Mouse (Mus musculus) T-helper 17 cell (primary cell): ENCODE results near the gene Hipk2.

Experiments used
- in situ Hi-C, 2 experiments: fragments of 300-600 bp; cut with MboI, MseI; formaldehyde crosslinking; loops; 1 replicate in 1 of 2; 2 replicates in 1 of 2; pipeline ENCODE4 v1.15.1; 2025; ENCODE audit warnings: high pct_unique_total_duplicates in 2 of 2

The Hipk2 gene

DNA sequence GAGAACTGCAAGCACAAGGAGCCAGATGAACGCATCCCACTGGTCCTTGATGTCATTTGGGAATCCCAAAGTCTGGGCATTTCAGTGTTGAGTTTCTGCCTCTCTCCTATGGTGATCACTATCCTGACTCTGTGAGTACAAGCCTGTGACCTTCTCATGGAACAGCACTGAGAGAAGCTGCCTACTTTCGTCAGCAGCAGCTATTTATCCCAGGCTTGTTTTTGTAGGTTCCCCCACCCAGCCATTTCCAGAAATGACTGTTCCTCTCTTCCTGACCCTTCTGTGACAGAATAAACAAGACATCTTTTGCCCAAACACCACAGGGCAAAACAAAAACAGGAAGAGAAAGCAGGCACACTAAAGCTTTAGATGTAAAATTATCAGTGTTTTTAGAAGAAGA lies 70.4 kb downstream of the Hipk2 start:
- in situ Hi-C loops, result no loop called here

DNA sequence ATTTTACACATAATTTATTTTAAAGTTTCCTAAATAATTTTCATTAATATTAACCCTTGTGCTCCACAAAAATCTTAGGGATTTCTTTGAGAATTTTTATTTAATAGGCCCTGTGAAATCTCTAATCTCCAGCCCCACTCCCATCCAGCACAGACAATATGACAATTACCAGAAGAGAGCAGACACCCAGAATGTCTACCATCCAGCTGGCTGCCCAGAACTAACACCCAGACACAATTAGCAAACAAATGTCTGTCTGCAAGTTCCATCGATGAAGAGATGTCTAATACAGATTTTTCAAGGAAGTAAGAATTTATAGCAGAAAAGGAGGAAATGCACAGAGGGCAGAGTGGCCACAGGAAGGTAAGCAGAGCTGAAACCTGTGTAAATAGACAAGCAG lies 74.7 kb downstream of the Hipk2 start:
- in situ Hi-C loops, result no loop called here

DNA sequence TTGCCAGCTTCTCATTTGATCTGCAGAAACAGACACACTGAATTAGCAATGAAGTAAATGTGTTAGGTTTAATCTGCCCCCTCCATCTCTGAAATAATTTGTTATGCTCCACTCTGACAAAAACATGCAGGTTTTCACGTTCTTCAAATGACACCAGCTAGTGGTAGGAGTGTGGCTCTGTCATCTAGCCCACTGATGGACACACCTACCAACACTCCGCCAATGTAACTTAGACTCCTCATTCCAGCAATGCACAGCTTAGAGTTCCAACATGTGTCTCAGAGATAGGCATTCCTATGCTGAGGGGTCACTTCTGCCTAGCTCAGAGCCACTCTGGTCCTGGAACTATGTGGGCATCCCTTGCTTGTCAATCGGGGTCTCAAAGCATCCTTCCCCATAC lies 78.4 kb downstream of the Hipk2 start:
- in situ Hi-C loops, result no loop called here

DNA sequence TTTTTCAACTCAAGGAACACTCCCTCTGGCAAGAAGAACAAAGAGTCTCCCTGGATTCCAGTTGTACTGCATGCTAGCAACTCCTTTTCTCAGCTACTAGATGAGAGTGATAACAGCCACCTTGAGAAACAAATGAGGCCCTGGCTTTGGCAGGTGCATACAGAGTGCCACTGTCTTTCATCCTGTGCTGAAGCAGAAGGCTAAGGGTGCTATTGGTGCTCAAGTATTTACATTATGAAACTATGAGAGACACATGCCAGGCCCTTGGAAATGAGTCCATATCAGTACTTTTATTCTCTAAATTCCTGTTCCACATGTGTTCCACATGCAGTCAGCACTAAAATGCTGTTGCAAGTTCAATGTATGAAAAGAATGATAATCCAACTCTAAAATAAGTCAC lies 79.0 kb downstream of the Hipk2 start:
- in situ Hi-C loops, result no loop called here

DNA sequence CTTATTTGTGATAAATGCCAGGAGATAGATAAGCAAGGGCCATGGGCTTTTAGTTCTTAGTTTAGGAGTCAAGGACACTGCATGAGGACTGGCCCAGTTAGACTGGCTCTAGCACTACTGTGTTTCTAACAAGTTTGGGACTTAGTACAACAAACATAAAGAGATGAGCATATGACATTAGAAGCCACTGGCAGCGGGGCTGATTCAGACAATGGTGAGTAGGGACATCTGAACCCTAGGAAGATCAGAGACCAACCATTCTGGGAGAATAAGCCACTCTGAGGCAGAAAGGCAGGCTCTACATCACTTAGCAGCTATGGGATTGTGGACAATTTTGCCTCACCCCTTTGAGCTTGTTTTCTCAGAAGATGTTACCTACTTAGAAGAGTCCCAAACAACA lies 79.6 kb downstream of the Hipk2 start:
- in situ Hi-C loops, result no loop called here

DNA sequence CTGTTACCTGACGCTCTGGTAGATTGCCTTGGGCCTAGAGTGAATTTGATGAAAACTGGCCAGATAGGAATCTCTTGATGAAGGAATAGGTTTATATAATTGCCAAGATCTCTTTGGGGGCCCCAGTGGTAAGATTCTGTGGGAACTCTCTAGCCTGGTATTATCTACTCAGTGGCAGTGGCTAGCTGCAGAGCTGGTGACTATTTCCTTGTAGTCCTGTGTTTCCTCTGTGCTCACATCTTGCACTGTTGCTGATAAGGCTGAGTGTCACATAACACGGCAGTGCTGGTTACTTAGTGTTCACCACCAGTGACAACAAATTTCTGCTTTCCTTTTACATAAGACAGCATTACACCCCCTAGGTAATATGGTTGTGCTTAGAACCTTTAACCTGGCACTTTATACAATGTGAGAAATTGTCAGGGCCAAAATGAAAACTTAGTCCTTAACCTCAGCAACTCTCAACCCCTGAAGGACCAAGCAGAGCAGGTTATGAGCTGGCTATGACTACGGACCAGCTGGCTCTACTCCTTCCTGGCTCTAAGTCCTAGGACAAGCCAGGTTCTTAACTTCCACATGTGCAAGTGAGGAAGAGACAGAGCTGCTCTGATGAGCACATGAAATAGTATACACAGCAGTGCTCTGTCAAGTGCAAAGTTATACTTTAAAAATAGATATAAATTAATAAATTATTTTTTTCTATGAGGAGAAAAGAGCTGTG lies 80.7 kb downstream of the Hipk2 start:
- in situ Hi-C loops, result no loop called here

DNA sequence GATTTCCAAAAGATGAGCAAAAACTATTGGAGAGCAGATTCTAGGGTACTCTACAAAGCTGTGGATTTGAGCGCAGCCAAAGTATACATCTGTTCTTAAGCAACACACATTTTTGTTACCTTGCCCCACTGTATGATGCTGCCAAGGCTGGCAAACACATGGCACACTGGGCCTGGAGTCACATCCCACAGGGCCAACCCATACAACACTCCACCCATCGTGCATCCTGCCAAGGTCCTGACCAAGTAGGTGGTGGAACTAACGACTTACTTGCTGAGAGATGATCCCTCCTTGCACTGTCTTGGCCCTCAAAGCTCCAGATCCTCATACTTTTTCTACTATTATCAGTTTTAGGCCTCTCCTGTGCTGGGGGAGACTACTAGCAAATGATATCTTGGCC lies 83.0 kb downstream of the Hipk2 start:
- in situ Hi-C loops, result no loop called here

DNA sequence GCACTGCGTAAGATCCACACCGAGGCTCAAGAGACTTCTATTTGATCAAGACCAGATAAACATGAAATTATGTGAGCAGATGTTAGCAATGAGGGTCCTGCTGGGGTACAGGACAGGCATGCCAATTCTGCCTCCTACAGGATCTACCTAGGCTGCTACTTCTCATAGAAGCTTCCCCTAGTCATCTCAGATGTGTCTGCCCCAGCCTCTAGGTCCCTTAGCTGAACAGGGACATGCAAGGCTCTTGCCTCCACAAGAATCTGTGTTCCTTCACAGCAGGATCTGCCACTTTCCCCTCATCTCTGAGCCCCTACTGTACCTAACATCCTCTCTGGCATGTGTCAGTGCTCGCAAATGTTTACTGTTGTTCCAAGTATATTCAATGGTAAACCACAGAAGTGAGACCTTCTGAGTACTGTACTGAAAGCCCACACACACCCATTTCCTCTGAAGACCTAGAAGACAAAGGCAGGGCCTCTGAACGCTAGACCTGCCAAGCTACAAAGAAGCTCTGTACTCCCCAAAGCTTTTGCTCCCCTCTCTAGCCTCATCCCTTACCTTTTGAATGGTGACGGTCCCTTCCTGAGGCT lies 86.6 kb downstream of the Hipk2 start:
- in situ Hi-C loops, result no loop called here

DNA sequence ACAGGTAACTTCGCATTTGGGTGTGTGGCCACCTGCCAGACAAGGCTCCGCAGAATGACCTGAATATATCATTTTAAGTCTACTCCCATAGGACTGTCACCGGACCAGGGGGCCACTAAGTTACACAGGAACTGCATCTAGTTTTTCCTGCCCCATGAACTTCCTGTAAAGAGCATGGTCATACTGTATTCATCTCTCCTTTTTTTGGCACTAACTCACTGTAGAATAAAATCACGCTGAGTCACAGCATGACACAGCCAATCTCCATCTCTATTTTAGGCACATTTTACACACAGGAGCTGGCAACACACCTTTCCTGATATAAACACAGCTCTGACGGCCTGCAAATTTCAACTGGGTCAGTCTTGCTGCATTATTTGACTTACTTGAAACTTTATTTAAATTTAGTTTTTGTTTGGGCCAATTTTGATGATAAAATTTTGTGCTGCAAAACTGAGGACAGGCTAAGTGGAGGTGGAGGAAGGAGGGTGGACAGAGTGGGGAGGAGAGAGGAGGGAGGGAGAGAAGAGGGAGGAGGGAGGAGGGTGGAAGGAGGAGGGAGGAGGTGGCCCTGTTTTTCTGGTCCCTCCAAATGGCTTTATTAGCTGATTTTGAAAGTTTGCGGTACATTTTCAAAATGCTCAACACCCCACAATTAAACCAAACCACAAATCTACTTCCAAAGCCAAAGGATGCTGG lies 88.0 kb downstream of the Hipk2 start:
- in situ Hi-C loops, result no loop called here

DNA sequence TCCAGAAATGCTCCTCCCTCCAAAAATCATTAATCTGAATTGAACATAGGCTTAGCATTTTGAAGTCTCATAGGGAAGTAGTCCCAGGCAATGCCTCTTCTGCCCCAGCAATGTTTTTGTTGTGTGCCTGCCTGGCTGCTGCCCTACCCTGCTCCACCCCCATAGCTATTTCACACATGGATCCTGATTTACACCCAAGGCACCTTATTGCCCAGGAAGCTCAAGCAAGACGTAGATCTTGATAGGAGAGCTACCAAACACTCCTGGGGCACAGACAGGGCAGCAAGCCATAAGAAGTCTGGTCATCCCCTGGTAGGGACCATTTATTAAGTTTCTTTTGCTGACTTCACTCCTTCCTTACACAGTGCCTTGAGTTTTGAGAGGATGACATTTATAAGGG lies 88.8 kb downstream of the Hipk2 start:
- in situ Hi-C loops, result no loop called here

DNA sequence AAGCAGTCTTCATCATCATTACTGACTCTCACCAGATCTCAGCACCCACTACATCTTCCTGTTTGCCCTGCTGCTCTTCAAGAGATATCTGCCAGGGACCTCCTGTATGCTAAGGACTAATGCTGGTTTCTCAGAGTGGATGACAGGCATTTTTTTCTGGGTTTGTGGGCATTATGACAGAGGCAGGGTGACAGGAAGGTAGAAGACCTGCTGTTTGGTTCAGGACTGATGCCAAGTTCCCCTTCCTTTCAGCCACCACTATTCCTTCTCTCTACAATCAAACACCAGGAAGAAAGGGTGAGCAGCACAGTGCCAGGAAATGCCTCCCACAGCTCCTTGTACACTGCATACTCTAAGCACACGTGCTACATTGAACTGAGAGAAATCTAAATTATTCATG lies 90.2 kb downstream of the Hipk2 start:
- in situ Hi-C loops, result no loop called here

DNA sequence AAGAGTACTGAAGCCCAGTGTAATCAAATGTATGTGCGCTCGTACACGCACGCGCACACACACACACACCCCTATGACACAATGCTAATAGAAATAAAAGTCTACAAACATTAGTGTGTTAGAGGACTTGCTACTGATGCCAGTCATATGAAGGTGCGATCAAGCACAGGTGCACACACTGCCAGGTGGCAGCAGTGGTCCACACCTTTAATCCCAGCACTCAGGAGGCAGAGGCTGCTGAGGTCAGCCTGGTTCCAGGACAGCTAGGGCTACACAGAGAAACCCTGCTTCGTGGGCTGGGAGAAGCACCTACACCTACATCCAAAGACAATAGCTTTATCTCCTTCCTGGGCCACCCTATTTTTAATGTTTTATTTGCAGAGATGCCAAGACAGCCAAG lies 96.6 kb downstream of the Hipk2 start:
- in situ Hi-C loops, result no loop called here

DNA sequence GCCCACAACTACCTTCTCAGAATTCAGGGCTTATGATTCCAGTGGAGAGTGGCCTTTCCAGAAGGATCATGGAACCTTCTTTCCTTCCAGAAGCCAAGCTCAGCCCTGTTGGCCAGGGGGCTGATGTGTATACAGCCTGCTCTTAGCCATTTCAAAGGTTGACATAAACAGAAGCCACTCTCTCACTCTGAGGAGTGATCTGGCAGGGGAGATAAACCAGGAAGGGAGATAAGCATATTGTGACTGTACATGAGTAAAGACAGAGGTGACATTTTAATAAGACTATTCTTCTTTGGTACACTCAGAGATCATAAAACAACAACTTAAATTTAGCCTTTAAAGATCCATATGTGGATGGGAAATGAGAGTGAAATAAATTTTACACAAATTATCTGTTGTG lies 97.1 kb downstream of the Hipk2 start:
- in situ Hi-C loops, result no loop called here

DNA sequence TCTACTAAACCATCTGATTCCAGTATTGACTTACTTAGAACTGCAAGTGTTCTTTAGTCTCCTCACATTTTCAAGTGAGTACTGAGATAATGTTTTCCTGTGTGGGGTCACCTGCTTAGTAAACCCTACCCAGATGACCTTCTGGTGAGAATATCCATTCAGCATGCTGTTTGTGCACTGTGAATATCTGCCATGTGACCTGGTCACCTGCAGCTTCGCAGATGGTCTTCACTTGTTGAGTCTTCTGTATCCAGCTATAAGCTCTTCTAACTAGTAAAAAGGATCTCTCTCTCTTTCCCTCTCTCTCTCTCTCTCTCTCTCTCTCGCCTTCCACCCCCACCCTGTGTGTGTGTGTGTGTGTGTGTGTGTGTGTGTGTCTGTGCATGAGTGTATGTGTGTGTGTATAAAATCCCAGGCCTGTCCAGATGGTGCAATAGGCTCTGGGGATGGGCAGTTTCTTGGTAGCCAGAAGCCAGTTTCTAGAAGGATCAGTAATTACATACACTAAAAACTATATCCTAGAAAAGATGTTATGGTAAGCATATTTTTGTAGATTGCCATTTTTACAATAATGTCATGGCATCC lies 99.9 kb downstream of the Hipk2 start:
- in situ Hi-C loops, result no loop called here

DNA sequence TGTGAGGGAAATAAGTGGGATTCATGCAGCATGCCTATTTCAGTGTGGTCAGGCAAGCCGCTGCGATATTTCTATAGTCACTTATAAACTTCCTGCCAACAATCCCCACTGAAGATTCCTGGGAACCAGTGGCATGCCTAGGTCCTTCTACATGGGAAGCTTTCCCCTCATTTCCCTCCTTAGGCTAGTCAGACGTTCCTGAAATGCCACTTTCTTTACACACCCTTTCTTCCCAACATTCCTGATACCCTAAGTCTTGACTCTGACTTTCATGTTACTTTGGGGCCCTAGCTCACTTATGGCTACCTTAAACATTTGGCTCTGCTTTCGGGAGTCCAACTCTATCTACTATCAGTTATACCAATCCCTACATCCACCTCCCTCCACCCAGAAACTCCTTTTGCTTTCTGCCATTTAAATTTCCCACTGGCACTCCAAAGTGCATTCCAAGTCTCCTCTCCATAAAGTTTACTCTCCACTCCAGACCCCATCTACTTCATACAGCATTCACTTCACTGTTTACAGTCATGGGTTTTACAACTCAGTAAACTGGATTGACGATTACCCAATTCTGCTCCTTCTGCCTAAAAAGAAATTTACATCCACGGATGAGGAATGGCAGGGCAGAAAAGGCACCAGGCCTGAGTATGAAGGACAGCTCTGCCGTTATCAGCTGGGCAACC lies 103.0 kb downstream of the Hipk2 start:
- in situ Hi-C loops, result no loop called here

DNA sequence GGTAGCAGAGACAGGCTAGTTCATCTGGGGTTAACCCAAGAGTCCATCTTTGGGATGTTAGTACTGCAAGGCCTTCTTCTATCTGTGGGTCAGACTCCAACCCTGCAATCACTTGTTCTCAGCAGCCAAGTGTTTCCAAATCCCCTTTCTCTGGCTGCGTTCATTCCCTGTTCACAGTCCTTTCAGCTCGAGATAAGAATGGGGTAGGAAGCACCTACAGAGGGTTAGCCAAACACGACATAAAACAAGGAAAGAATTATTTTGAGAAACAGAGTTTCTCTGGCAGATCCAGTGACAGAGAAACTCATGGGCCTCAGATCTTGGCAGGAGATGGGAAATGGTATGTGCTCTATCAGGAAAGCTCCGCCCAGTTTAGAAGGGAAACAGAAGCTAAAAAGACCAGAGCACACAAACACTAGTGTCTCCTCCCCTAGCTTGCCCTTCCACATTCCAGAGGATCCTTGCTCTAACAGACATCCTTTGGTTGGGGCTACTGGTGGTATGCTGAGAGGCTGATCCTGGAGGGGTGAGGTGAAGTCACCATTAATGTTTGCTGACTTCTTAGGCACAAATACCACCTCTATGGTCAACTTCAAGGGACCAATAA lies 104.8 kb downstream of the Hipk2 start:
- in situ Hi-C loops, result no loop called here

DNA sequence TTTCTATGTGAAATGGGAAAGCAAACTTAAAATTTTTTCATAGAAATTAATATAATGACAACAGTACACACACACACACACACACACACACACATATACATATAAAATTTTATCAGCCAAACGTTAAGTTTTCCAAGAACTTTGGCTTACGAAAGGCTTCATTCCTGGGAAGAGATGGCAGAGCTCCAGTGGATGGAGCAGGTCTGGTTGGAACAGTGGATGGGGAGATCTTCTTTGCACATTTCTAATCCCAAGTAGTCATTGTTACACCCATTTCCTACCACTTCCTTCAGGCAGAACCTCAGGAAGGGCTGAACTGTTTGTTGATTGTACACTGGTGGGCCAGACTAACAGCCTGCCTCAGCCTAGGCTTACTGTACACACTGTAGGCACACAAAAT lies 106.3 kb downstream of the Hipk2 start:
- in situ Hi-C loops, result no loop called here

DNA sequence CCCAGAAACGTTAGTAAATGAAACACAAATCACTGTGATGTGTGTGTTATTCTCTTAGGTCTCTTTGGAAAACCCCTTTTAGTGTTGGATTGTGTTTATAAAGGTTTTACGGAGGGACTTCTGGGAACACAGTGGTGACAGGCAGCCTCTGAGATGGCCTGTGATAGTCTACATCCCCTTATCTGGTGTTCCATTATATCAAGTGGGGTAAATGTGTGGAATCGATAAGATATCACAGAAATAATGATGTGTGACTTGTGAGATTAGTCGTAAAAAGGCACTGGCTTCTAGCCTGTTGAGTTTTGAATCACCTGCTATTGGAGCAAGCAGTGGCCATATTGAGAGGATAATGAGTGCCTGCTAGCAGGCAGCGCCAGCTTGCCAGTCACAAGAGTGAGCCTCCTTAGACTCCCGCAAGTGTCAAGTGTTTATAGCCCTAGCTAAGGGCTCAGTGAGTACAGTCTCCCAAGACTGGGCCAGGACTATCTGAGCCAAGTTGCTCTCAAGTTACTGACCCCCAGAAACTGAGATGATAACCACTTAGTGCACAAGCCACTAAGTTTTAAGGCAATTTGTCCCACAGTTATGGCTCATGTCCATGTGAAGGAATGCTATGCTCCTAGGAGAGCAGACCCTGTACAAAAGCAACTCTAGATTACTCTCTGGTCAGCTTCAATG lies 113.2 kb downstream of the Hipk2 start:
- in situ Hi-C loops, result no loop called here

DNA sequence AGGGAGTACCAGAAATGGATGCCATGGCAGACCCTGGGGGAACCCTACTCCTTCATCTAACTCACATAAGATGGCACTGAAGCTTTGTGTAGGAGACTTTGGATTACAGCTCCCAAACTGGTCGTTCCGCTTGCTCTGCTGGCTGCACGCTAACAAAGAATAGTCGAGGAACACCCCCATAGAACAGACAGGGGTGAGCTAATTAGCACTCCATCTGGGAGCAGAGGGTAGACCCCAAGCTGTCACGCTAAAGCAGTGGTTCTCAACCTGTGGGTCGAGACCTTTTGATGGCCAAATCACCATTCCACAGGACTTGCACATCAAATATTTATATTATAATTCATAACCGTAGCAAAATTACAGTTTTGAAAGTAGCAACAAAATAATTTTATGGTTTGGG lies 114.0 kb downstream of the Hipk2 start:
- in situ Hi-C loops, result no loop called here

DNA sequence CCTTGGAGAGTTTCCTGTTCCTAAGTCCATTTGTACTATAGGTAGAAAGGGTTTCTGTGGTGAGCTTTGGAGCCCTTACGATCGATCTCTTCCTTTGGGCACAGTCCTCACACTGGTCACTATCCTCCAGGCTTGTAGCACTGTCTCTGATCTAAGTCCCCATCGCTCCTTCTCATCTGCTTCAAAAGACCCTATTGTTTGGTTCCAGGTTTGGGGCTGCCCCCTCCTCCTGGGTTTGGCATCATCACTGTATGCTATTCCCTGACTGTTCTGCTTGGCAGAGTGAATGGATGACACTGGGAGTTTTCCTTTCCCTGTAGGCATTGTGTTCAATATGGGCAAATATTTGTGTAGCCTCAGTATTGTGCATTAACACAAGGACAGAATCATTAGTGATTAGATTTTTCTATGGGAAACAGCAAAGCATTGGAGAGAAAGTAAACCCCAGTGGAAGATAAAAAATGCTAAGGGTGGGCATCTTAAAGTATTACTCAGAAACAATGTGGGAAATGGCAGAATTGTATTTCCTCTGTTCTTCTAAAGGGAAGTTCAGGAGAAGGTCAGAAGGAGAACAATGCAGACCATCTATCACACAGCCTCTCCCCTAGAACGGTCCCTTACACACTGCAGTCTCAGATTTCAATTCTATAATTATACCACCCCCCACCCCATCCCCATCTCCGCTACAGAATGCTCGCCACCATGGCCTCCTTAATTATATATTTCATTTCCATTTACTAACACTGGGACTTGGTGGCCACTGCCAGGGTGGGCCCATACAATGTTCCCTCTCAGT lies 114.9 kb downstream of the Hipk2 start:
- in situ Hi-C loops, result no loop called here
